Mouse (Mus musculus) forebrain, embryonic 16.5 days (tissue): ENCODE data around the gene Hdgf. TPM values are rescaled to one million over a fixed set of nuclear protein-coding genes. Genes with fewer than 3 reads are reported as not detected.
A peak's percentile ranks its signal among the peaks of the same experiment; 100 is the strongest.
"Not testable (repeated sequence)": the region's sequence is repeated elsewhere in the genome, so short reads cannot be mapped to it uniquely, and the experiment has no call there.

Experiments
- ATAC-seq: fragments of 200-750 bp; cut with Nextera tagmentation; 2 replicates; pipeline ENCODE4 v1.8.0; 2017; ENCODE audit warnings: mild to moderate bottlenecking, moderate library complexity
- H3K27ac ChIP-seq: fragments of 300-500 bp; sonication (generic); 2 replicates; pipeline ENCODE4 v1.5.1; 2014; ENCODE audit warnings: low read length, control low read depth
- H3K27me3 ChIP-seq: fragments of 300-500 bp; sonication (generic); replicated peaks from 2 replicates; pipeline ENCODE4 v1.6.1; 2014; ENCODE audit warnings: low read length; ENCODE audit not compliant: control insufficient read depth, insufficient read depth
- H3K36me3 ChIP-seq: fragments of 300-500 bp; sonication (generic); 2 replicates; pipeline ENCODE4 v1.6.1; 2014; ENCODE audit not compliant: control insufficient read depth, insufficient read depth
- H3K4me1 ChIP-seq: fragments of 300-500 bp; sonication (generic); replicated peaks from 2 replicates; pipeline ENCODE4 v1.6.1; 2014; ENCODE audit warnings: low read length; ENCODE audit not compliant: control insufficient read depth, insufficient read depth
- H3K4me2 ChIP-seq: fragments of 300-500 bp; sonication (generic); 2 replicates; pipeline ENCODE4 v1.6.1; 2014; ENCODE audit warnings: mild to moderate bottlenecking, low read length, control low read depth
- H3K4me3 ChIP-seq: fragments of 300-500 bp; sonication (generic); replicated peaks from 2 replicates; pipeline ENCODE4 v1.5.1; 2014; ENCODE audit warnings: mild to moderate bottlenecking, low read length, control low read depth
- H3K9ac ChIP-seq: fragments of 300-500 bp; sonication (generic); replicated peaks from 2 replicates; pipeline ENCODE4 v1.6.1; 2014; ENCODE audit warnings: low read depth, low read length, control low read depth
- H3K9me3 ChIP-seq: fragments of 300-500 bp; sonication (generic); 2 replicates; pipeline ENCODE4 v1.6.1; 2016; ENCODE audit warnings: low read length; ENCODE audit not compliant: control insufficient read depth
- WGBS: fragments of 180-500 bp; shearing (Covaris S2); extraction: QIAGEN DNeasy Blood & Tissue Kit; methylation state at CpG from one replicate; pipeline ENCODE4 v1.1.7; 2014; 5-methylcytosine and 5-hydroxymethylcytosine counted together
- polyA plus RNA-seq: library from polyadenylated mRNA; unstranded; fragments of >200 nt; fragmentation: Nextera tagmentation; extraction: Ambion mirVana; gene quantifications from 2 replicates; pipeline ENCODE4 v1.2.1, GENCODE M21; 2015

The Hdgf gene
- polyA plus RNA-seq = 186 and 212 TPM in 2 replicates

- peak within 1 kb of the TSS; percentile 93 for H3K4me2 ChIP-seq
- peak within 1 kb of the TSS; percentile 97 for H3K9ac ChIP-seq
- no peaks in the 10 kb centered on the region for H3K36me3 ChIP-seq
- H3K4me1 ChIP-seq = peaks cover 36% of the 10 kb centered on the region
- no peaks in the 10 kb centered on the region for H3K27me3 ChIP-seq
- H3K27ac ChIP-seq = peak within 1 kb of the TSS; percentile 96
- H3K4me3 ChIP-seq = peak within 1 kb of the TSS; percentile 99
- no peaks in the 10 kb centered on the region for H3K9me3 ChIP-seq
- ATAC-seq = peak; percentile 97
- WGBS = under 1% methylated on average over 55 of the region's 57 CpGs
Observed at GRCm38 (mm10) chr3:87905880-87906485, at the start of gene Hdgf. Hdgf (plus strand) TSS chr3:87906321.

GRCm38 (mm10) chr3:87857666-87858065 lies 48.5 kb upstream of the Hdgf start:
- Histone ChIP-seq H3K9ac (no peak overlapping the region), H3K4me2 (no peak overlapping the region), H3K36me3 (peaks cover 31% of the 10 kb centered on the region), H3K9me3 (no peaks in the 10 kb centered on the region), H3K4me3 (no peak overlapping the region), H3K4me1 (no peaks in the 10 kb centered on the region; the same call in 1 of the 2 replicates), H3K27ac (no peak overlapping the region), H3K27me3 (no peaks in the 10 kb centered on the region)
- no peak for ATAC-seq
- 96% methylated on average over 8 of the region's 8 CpGs for WGBS

GRCm38 (mm10) chr3:87859813-87860212 lies 46.3 kb upstream of the Hdgf start:
- no peaks in the 10 kb centered on the region for H3K4me1 ChIP-seq
- H3K27me3 ChIP-seq = no peaks in the 10 kb centered on the region
- no peak overlapping the region for H3K9ac ChIP-seq
- H3K4me3 ChIP-seq = no peak overlapping the region
- H3K27ac ChIP-seq = no peak overlapping the region
- H3K4me2 ChIP-seq = no peak overlapping the region
- peaks cover 35% of the 10 kb centered on the region for H3K36me3 ChIP-seq
- WGBS = 23% methylated on average over 3 of the region's 3 CpGs
- peak; percentile 49; the same call in 1 of the 2 replicates for ATAC-seq
- no peaks in the 10 kb centered on the region for H3K9me3 ChIP-seq

GRCm38 (mm10) chr3:87864111-87864510 lies 42.0 kb upstream of the Hdgf start:
- not testable (repeated sequence) for H3K27ac ChIP-seq, H3K9ac ChIP-seq, H3K27me3 ChIP-seq, H3K9me3 ChIP-seq, H3K4me1 ChIP-seq, ATAC-seq, H3K4me2 ChIP-seq, H3K4me3 ChIP-seq
- peaks cover 46% of the 10 kb centered on the region for H3K36me3 ChIP-seq
- 94% methylated on average over 4 of the region's 4 CpGs for WGBS

- 96% methylated on average over 4 of the region's 4 CpGs for WGBS
- Histone ChIP-seq H3K36me3 (peaks cover 4% of the 10 kb centered on the region; the same call in 1 of the 2 replicates), H3K4me2 (no peak overlapping the region), H3K9ac (no peak overlapping the region), H3K9me3 (no peaks in the 10 kb centered on the region), H3K27ac (no peak overlapping the region), H3K4me3 (no peak overlapping the region), H3K27me3 (no peaks in the 10 kb centered on the region), H3K4me1 (peaks cover 3% of the 10 kb centered on the region)
- no peak for ATAC-seq
Observed at GRCm38 (mm10) chr3:87877730-87878129, 28.4 kb upstream of the Hdgf start.

GRCm38 (mm10) chr3:87884291-87884690 lies 21.8 kb upstream of the Hdgf start:
- 0% methylated on average over 3 of the region's 3 CpGs for WGBS
- 0 out of 2 replicates have a peak overlapping the region, but pooled peaks have one; percentile 82 for H3K27ac ChIP-seq

GRCm38 (mm10) chr3:87884708-87885251 lies 21.3 kb upstream of the Hdgf start:
- H3K4me3 ChIP-seq = peak overlapping the region; percentile 99
- no peaks in the 10 kb centered on the region for H3K27me3 ChIP-seq
- H3K9me3 ChIP-seq = no peaks in the 10 kb centered on the region
- peak overlapping the region; percentile 94 for H3K4me2 ChIP-seq
- ATAC-seq = no peak
- H3K27ac ChIP-seq = peak overlapping the region; percentile 82
- peaks cover 23% of the 10 kb centered on the region for H3K4me1 ChIP-seq
- H3K9ac ChIP-seq = peak overlapping the region; percentile 90
- WGBS = 0% methylated on average over 21 of the region's 28 CpGs
- peaks cover 3% of the 10 kb centered on the region; the same call in 1 of the 2 replicates for H3K36me3 ChIP-seq

More at GRCm38 (mm10) chr3:87884291-87884690, 21.8 kb upstream of the Hdgf start:
- Histone ChIP-seq H3K4me3 (peak overlapping the region; percentile 99), H3K4me1 (peaks cover 23% of the 10 kb centered on the region), H3K4me2 (peak overlapping the region; percentile 94), H3K9me3 (no peaks in the 10 kb centered on the region), H3K36me3 (peaks cover 4% of the 10 kb centered on the region; the same call in 1 of the 2 replicates), H3K9ac (peak overlapping the region; percentile 90), H3K27me3 (no peaks in the 10 kb centered on the region)
- ATAC-seq = no peak

- Histone ChIP-seq H3K9me3 (no peaks in the 10 kb centered on the region), H3K9ac (peak within 1 kb of the TSS; percentile 90), H3K27me3 (no peaks in the 10 kb centered on the region), H3K27ac (peak within 1 kb of the TSS; percentile 82), H3K4me1 (peaks cover 23% of the 10 kb centered on the region), H3K36me3 (peaks cover 2% of the 10 kb centered on the region; the same call in 1 of the 2 replicates), H3K4me3 (peak within 1 kb of the TSS; percentile 99), H3K4me2 (peak within 1 kb of the TSS; percentile 94)
- peak; percentile 99 for ATAC-seq
- WGBS = under 1% methylated on average over 33 of the region's 33 CpGs
Observed at GRCm38 (mm10) chr3:87885281-87886003, 20.7 kb upstream of the Hdgf start, which contains the start of gene Prcc. Prcc (minus strand) TSS chr3:87885608.

- no peak; the same call in 1 of the 2 replicates for ATAC-seq
Observed at GRCm38 (mm10) chr3:87886004-87886365, 20.1 kb upstream of the Hdgf start.

More at GRCm38 (mm10) chr3:87886004-87886365, 20.1 kb upstream of the Hdgf start:
- Histone ChIP-seq H3K36me3 (no peaks in the 10 kb centered on the region), H3K4me2 (peak overlapping the region; percentile 54), H3K9ac (peak overlapping the region; percentile 59), H3K4me3 (peak overlapping the region; percentile 99), H3K27ac (no peak overlapping the region), H3K27me3 (no peaks in the 10 kb centered on the region), H3K9me3 (no peaks in the 10 kb centered on the region), H3K4me1 (peaks cover 23% of the 10 kb centered on the region)
- 6% methylated on average over 10 of the region's 10 CpGs for WGBS
